20 mouse cellular contexts compared by ENCODE assay signal in the genomic region with DNA sequence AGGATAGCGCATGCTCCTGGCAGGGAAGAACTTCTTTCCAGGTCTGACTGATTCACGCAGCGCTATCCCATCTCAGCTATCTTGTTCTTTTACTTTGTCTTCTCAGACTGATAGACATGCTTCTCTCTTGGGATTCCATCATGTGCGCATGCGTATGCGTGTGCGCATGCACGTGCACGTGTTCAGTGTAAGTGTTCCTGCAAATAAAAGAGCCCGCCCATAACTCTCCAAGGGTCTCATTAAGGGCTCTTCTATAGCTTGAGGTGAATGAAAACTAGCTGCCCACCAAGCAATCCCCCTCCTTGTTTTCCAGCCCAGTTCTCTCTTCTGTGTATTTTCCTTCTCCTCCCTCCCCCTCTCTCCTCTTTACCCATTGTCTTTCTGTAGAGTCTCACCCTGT.
"Had no signal": no experiment of that assay in that cellular context is flagged by ENCODE, and none has a peak within 500 bp of the region (broad histone marks: within the 10 kb centered on the region; RNA-seq: fewer than 3 reads in every experiment).

No protein-coding gene starts in this region.

- H3K9me3 ChIP-seq: limb, embryonic 12.5 days; limb, embryonic 15.5 days had no signal

- H3K27ac ChIP-seq: limb, embryonic 12.5 days; limb, embryonic 15.5 days; liver, embryonic 14.5 days; macrophage; stomach, postnatal 0 days had no signal

- H3K4me3 ChIP-seq: limb, embryonic 12.5 days; limb, embryonic 15.5 days had no signal

- H3K4me1 ChIP-seq: limb, embryonic 15.5 days had no signal

- DNase-seq: kidney, adult 18-20 months; kidney, adult 9 months; kidney, postnatal 14 days; kidney, postnatal 4 days; left cerebral cortex, postnatal 4 days; liver, postnatal 0 days; lung, embryonic 14.5 days; right cerebral cortex, adult 18-20 months; right cerebral cortex, postnatal 14 days; right cerebral cortex, postnatal 4 days; thymus, adult 2 months; thymus, postnatal 14 days; thymus, postnatal 4 days had no signal

- H3K36me3 ChIP-seq: limb, embryonic 12.5 days; limb, embryonic 15.5 days had no signal

- ATAC-seq: liver, postnatal 0 days; lung, postnatal 0 days had no signal

- H3K27me3 ChIP-seq: limb, embryonic 12.5 days; limb, embryonic 15.5 days had no signal

- H3K4me2 ChIP-seq: limb, embryonic 12.5 days; limb, embryonic 15.5 days; liver, embryonic 11.5 days; lung, embryonic 14.5 days had no signal

- H3K9ac ChIP-seq: limb, embryonic 12.5 days; limb, embryonic 15.5 days; liver, embryonic 14.5 days; liver, postnatal 0 days; lung, embryonic 14.5 days had no signal
